ENCODE assay signal across 10 mouse cellular contexts in the genomic region with DNA sequence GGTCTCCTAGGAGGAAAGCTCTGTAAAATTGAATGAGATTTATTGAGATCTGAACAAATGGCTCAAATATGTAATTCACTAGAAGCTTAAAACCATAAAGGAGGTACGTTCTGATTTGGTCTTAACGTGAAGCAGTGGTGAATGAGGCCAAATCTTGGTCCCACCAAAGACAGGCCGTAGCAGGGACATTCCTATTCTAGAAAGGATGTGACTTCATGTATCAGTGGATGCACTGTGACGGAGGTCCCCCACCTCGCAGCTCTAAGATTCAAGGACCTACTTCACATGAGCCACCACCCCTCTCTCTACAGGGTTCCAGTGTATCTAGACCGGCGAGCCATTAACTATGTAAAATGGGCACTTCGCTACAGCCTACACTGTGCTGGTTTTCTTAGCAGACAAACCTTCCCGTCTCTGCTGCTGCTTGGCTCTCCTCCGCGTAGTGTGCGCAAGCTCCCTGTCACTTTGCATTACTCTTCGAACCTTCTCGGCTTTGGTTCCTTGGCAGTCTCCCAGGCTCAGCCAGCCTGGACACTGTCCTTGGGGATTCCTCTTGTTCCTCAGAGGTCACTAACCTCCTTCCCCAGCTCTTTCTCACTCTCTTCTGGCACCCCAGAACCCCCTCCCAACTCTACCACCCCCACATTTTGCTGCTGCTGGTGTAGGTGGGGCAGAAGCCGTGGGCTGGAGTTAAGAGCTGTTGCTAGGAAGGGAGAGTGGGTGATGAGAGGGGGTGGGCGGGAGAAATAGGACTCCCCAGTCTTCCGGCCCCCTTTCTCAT. TPM values are rescaled to one million over a fixed set of nuclear protein-coding genes. Genes with fewer than 3 reads are reported as not detected.
DNase-seq lines count a peak whose midpoint lies in the region; ATAC-seq lines count a peak whose summit lies in the region.
"Had no signal": no experiment of that assay in that cellular context is flagged by ENCODE, and none has a peak within 500 bp of the region (broad histone marks: within the 10 kb centered on the region; RNA-seq: fewer than 3 reads in every experiment).

No protein-coding gene starts in this region.

- no peaks in the 10 kb centered on the region for H3K9me3 ChIP-seq in neural tube, embryonic 12.5 days
- H3K9me3 ChIP-seq in hindbrain, embryonic 13.5 days = no peaks in the 10 kb centered on the region

- H3K4me2 ChIP-seq in neural tube, embryonic 12.5 days (replicated peaks) = no peak overlapping the region; the same call in 1 of the 2 replicates
- H3K4me2 ChIP-seq in hindbrain, embryonic 13.5 days = no peak overlapping the region

- no peak overlapping the region for H3K4me3 ChIP-seq in neural tube, embryonic 12.5 days
- no peak overlapping the region for H3K4me3 ChIP-seq in hindbrain, embryonic 13.5 days

- WGBS in neural tube, embryonic 12.5 days = 66% methylated on average over 17 of the region's 17 CpGs
- 49% methylated on average over 17 of the region's 17 CpGs for WGBS in hindbrain, embryonic 13.5 days

- ATAC-seq in cerebellum, adult (ENCODE audit: insufficient number of reproducible peaks, low FRiP score, low TSS enrichment) = no peak
- 0 out of 2 replicates have a peak, but pooled peaks have one; percentile 17 for ATAC-seq in neural tube, embryonic 12.5 days (ENCODE audit: low FRiP score, low read depth)
- ATAC-seq in hindbrain, embryonic 13.5 days (ENCODE audit: low FRiP score) = 0 out of 2 replicates have a peak, but pooled peaks have one; percentile 20

- no peaks in the 10 kb centered on the region for H3K27me3 ChIP-seq in neural tube, embryonic 12.5 days (replicated peaks)
- no peaks in the 10 kb centered on the region for H3K27me3 ChIP-seq in hindbrain, embryonic 13.5 days

- H3K27ac ChIP-seq in neural tube, embryonic 12.5 days = no peak overlapping the region
- H3K27ac ChIP-seq in hindbrain, embryonic 13.5 days = peak overlapping the region; percentile 18; the same call in 1 of the 2 replicates

- peaks cover 15% of the 10 kb centered on the region; the same call in 1 of the 2 replicates for H3K36me3 ChIP-seq in neural tube, embryonic 12.5 days
- H3K36me3 ChIP-seq in hindbrain, embryonic 13.5 days = no peaks in the 10 kb centered on the region

- H3K9ac ChIP-seq in neural tube, embryonic 12.5 days = no peak overlapping the region
- H3K9ac ChIP-seq in hindbrain, embryonic 13.5 days = no peak overlapping the region

- DNase-seq in cerebellum, postnatal 4 days (ENCODE audit: low spot score in 2 of 2) = peak; percentile 20 to 63
- no peak for DNase-seq in neural tube, embryonic 10.5 days (ENCODE audit: extremely low spot score, low spot score)
- peak; percentile 63 to 66 for DNase-seq in right cerebral cortex, postnatal 10 days (ENCODE audit: low spot score in 2 of 2)
- no peak for DNase-seq in embryo, embryonic 11 days
- DNase-seq in spleen, postnatal 14 days (ENCODE audit: low spot score in 2 of 2) = no peak
- DNase-seq: cerebellum, adult 11-12 months; kidney, adult 2 months had no signal

- peaks cover 19% of the 10 kb centered on the region for H3K4me1 ChIP-seq in neural tube, embryonic 12.5 days
- peaks cover 33% of the 10 kb centered on the region for H3K4me1 ChIP-seq in hindbrain, embryonic 13.5 days (replicated peaks)

RNA-seq across cellular contexts. Expression of a gene that starts 8.2 kb away (rescaled TPM):
- 43.2 and 44.1 TPM in 2 replicates for polyA plus RNA-seq in neural tube, embryonic 12.5 days (2016; fragmentation: Nextera tagmentation; extraction: Ambion mirVana)
- 49.6 and 49.9 TPM in 2 replicates for polyA plus RNA-seq in hindbrain, embryonic 13.5 days (2015; fragmentation: Nextera tagmentation; extraction: Ambion mirVana)

Comparison
In these comparisons a context has a peak if more than half of its experiments do, and no peak if none do; other contexts are left out.
1. DNase-seq: peak in cerebellum, postnatal 4 days (2 of 2) and right cerebral cortex, postnatal 10 days (2 of 2); none in neural tube, embryonic 10.5 days (single experiment), embryo, embryonic 11 days (single experiment) and spleen, postnatal 14 days (0 of 2).